Mouse (Mus musculus): ENCODE measurements around the gene Kcnt2. TPM values are rescaled to one million over a fixed set of nuclear protein-coding genes. Genes with fewer than 3 reads are reported as not detected.

Kcnt2 gene
- total RNA-seq, 2 experiments from 2014 or later = 1.2 TPM

DNA sequence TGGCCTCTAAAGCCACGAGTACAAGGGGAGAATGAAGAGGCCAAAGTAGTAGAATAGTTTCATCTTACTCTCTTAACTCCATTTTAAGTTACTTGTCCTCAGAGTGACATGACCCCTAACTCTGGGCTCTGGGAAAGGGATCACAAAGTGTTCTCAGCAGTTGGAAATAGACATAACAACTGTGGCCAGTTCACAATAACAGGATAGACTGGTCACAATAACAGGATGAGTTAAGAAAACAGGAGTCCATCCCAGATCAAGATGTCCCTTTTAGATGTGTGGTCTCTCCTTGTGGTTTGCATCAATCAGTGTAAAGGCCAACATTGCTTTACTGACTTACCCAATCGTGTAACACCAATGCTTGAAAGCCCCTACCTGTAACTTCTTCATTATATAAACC, 132.8 kb downstream of the Kcnt2 start:
- no peak for DNase-seq

DNA sequence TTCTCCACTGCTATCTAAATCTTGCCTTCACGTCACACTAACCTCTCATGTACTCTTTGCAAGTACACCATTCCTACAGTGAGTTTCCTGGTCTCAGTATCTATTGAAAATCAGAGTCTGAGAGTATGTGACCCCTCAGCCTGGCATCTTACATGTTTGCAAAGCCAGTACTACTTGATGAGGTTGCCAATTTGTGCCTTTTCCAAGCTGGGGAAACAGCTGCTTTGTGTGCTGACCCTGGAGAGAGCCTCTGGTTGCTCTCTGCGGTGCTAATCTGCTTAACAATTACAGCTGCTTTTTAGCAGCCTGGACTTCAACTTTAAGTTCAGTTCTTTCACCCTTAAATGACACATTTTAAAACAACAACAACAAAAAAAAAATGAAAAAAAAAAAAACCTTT, 133.6 kb downstream of the Kcnt2 start:
- DNase-seq = no peak

DNA sequence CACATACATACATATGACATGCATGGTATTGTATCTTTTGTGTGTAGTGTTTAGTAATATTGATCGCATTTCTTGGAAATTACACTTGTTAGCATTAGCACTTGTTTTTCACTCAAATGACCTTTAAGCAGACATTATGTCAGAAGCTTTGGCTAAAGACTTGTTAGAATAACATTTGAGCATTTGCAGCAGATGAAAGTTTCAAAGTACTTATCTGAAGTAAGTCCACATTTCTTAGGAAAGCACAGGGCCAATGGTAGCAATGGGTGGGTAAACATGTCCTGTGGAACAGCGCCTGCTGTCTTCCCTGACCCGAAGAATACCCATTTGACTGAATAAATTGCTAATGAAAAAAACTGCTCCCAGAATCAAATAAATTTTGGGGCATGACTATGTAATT, 135.1 kb downstream of the Kcnt2 start:
- DNase-seq = no peak

DNA sequence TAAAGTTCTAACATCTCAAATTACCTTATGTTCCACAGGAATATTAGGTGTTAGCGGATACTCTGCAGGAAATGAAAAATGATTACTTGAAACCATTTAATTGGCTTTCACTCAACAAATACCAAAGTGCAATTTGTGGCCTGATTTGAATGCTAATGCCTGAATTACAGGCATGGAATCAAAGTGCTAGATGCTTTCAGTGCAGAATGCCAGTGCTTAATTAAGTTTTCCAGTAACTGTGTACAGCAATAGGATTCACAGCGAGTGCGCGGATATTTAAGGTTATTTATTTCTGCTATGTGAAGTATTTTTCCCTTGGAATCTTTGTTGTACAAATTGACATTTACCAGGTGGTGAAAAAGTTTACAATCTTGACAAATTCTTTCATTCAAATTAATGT, 144.3 kb downstream of the Kcnt2 start:
- no peak for DNase-seq

DNA sequence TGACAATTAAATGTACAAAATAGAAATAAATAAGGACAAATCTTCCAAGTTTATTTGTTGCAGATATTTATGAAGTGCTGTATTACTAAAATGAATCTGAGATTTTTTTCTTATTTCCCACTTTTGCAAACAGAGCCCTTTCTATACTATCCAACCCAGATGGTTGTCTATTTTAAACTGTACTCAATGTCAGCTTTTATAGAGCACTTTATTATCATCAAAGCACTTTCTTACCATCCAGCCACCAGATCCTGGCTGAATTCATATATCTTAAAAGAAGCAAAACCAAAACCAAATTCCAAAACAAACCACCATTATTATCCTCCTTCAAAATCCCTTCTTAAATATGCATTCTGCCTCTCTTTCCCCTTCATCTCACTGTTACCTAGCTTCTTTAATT, 151.8 kb downstream of the Kcnt2 start:
- no peak for DNase-seq

DNA sequence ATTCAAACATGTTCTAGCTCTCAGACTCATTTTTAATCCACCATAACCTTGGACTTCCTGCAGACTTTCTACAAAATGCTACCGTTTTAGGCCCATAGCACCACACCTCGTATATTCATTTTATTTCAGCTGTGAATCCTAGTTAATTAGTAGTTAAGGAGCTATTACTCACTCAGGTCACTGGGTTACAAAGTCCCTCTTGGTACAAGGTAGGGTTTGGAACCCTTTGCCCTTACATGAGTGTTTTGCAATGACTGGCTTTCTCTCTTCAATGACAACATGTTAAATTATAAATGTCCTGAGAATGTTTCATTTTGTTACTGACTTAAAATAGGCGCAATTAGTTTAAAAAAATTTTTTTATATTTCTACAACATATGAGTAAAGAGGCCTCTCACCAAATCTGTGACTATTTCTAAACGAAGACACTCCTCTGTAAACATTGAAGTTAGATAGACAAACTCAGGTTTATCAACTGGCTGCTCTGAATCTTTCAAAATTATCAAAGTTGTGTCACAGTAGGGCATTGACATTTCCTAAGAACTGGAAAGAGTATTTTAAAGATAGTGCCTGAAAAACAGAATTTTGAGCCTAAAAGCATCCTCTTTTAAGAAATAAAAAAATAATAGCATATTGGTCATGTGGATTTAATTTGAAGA, 160.8 kb downstream of the Kcnt2 start:
- no peak for DNase-seq

DNA sequence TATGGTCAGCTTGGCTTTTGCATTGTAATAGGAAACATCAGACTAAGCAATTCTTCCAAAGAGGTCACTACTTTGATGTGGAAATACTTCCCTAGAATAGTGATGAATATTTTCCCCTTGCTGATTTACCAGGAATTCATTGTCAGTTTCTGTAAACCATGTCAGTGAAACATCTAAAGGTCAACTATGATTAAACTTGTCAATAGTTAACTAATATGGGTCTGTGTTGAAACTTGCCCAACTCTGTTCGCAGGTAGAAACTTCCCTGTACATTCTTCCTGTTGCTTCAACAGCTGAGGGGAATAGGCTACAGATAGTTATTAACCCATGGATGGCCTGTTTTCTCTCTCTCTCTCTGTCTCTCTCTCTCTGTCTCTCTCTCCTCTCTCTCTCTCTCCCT, 169.8 kb downstream of the Kcnt2 start:
- no peak for DNase-seq

DNA sequence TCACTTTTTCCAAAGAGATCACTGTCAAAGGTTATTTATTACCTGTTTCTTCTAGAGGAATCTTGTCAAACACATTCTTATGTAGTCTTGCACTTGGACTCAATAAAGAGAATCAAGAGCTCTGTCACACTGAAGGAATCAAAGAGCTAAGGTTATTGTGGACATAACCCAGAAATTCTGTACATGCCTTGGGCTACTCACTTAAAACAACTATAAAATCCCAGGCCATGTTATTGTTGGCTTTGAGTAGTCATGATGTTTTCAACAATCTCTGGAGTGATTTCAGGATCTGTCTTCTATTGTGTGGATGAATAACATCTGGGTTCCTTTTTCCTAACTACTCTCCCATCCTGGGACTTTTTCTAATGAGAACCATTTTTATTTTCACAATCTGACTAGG, 177.0 kb downstream of the Kcnt2 start:
- no peak for DNase-seq

DNA sequence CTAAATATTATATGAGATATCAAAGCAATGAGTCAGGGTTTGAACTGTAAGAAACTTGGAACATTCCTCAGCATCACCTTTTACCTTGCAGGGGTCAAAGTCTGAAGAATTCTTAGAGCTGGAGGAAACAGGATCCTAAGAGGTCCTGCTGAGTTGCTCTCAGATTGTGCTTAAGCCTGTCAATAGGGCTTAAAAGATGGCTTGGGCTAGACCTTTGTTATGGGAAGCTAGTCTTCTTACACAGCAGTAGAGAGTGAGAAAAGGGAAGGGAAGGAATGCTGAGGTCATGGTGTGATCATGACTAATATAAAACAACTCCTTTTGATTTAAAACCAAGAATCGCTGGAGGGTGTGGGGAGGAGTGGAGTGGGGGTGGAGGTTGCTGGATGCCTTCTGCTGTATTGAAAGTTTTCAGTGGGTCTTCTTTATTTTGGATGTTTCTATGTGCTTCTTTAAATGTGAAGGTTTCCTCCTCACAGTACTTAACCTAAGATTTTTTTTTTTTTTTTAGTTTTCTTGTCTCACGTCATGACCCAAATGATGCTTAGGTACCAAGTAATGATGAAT, 183.4 kb downstream of the Kcnt2 start:
- no peak for DNase-seq

DNA sequence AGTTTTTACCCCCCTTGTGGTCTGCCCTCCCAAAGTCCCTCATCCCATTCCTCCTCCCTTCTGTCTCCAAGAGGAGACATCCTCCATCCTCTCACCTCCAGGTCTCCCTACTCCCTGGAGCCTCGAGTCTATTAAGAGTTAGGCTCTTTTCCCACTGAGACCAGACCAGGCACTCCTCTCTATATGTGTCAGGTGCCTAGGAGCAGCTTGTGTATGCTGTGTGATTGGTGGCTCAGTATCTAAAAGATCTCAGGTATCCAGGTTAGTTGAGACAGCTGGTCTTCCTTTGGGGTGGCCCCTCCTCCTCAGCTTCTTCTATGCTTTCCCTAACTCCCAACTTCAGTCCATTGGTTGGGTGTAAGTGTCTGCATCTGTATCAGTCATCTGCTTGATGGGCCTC, 186.1 kb downstream of the Kcnt2 start:
- DNase-seq = no peak

DNA sequence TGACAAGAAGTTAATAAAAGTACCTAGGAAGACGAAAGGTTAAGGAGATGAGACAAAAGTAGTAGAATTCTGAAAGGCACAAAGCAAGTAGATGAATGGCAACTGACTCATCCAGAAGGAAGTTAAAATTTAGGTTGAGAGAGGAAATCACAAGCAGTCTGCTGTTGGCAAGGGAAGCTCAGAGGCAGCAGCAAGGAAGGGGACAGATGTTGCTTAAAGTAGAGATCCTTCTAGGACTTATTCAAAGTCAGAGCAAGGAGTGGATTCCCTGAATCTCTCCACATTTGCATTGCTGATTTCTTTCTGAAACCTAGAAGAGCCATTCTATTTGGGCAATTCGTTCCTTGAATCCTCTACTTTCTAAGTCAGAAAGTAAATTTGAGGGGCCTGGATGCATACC, 188.8 kb downstream of the Kcnt2 start:
- DNase-seq = no peak

DNA sequence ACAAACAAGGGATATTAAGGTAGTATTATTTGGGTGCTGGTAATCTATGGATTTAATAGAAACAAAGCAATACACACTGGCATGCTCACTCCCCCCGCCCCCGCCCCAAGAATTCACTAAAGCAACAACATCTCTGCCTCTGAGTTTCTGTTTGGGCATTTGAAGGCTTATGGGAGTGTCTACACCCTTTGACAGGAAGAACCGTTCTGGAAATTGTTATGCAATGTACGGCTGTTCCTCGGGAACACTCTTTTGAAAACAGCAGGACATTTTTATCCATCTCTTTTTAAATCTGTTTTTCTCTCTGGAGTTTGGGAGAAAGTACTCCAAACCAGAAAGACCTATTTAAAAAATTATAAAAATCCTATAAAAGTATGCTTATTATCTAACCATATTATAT, 192.2 kb downstream of the Kcnt2 start:
- DNase-seq = no peak

DNA sequence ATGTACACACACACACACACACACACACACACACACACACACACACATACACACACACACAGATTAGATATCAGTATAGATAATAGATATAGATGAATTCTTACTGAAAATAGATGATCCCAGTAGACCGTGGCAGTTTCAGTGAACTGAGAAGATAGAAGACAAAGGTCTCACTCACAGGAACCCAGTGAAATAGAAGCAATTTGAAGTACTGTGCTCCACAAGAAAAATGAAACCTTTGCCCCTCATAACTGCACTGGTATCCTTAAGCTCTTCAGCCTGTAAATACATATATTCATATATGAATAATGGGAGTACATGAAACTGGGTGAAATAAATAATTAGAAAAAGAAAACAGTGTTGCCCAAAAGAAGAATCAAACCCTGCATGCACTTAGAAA, 197.9 kb downstream of the Kcnt2 start:
- DNase-seq = no peak

DNA sequence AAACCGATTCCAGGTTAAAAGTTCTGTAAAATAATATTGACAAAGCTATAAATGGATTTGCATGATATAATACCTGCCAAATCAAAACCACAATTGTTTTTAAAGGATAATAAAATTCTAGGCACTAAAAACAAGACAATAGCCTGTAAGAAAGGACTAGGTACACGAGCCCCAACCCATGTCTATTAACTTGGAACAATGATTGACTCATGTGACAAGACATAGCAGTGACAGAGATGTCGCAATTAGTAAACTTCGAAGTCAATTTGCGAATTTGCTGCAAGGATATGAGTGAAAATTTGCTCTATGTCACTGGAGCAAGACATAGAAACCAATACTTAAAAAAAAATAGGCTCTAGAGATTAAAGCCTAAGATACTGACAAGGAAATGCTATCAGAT, 198.4 kb downstream of the Kcnt2 start:
- no peak for DNase-seq

DNA sequence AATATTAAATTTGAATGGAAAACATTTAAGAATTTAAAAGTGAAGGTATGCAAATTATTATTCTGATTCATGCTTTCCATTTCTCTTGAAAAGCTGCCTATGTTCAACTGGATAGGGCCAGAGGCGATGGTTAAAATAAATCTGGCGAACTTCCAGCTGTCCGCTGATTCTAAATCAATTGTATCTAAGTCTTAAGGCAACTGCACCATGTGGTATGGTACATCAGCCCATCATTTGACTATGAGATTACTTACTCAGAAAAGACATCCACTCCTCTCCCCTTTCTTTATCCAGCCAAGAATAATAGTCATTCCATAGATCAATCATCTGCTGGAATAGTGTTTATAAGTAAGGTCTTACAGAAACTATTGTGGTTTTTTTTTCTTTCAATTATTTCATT, 205.5 kb downstream of the Kcnt2 start:
- DNase-seq = no peak

DNA sequence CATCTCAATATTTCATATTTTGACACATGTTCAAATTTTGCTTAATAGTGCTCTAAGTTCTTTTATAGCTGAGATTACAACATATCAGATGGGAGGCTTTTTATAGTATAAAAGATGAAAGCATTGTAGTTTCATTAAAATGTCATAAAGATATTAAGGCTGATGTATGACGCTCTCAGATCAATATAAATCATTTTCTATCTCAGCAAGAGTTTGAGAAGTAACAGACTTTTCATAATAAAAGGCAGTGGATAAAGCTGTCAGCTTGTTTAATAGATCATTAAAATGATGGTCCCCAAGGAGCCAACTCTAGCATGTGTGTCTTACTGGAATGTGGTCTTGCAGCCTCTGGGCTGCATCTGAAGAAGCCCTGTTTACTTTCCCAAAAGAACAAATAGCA, 206.0 kb downstream of the Kcnt2 start:
- DNase-seq = no peak

DNA sequence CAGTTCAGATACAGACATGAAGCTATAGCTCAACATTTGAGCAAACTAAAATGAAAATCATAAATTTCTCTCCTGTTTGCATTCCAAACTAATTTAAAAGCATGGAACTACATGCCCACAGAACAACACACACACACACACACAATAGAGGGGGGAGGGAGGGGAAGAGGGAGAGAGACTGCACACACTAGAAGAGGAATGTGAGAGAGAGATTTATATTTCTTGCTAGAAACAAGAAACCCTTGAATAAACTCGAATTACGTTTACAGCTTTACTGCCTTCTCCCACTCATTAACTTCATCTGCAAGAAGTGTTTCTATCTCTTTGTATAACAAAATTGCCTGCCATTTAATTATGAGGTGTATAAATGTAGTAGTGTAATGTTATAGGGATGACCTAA, 209.9 kb downstream of the Kcnt2 start:
- no peak for DNase-seq

DNA sequence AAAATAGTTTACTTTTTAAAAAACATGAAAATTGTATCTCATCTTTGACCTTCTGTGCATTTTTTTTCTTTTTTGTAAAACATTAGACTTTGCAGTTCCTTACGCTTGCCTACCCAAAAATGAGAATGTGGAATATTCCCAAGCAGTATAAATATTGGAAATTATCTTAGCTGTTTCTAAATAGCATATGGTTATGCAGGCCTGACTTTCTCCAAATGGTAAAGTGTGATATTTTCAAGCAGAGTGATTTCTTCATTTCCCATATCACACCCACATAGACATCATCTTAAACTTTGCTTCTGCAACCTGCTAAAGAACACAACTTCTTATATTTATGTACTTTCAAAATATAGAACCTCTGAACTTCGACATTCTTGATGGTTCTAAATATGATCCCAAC, 210.9 kb downstream of the Kcnt2 start:
- DNase-seq = no peak

DNA sequence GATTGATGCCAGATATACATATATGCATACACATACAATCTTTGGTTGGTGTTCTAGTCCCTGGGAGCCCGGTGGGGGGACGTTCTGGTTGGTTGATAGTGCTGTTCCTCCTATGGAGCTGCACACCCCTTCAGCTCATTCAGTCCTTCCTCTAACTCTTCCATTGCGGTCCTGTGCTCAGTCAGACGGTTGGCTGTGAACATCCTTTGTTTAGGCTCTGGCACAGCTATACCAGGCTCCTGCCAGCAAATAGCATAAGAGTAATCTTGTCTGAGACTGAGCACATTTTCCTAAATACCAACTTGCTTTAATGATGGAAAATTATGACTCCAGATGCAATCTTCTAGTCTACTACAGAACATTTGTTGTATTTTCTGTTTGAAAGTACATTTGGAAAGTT, 222.4 kb downstream of the Kcnt2 start:
- no peak for DNase-seq

DNA sequence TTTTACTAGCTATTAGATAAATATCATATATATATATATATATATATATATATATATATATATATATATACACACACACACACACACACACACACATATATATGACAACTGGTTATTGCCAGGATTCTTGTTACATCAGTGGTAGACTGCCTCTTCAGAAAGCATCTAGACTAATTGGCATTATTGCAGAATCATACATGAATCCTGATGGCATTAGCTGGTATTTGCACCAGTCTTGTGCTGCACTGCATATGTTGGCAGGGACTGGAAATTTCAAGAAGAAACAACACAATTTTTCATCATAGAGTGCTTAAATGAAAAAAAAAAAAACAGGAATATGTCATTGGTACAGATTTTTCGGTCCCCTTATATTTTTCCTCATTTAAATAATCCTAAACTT, 223.6 kb downstream of the Kcnt2 start:
- no peak for DNase-seq

DNA sequence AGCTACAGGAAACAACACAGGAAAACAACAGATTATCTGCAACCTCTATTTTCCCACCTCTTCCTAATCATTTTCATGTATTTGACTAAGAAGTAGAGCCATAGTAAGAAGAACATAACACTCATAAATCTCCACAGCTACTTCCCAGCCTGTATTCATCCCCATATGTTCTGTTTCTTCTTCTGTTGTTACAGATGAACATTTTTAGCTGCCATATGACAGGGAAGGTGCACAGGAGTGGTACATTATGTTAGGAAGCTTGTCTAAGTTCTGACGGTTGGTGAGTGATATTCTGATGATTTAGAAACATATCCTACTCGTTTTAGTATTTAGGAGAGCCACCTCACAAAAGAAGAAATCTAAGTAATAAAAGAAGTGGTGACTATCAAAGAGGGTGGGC, 231.0 kb downstream of the Kcnt2 start:
- no peak for DNase-seq

DNA sequence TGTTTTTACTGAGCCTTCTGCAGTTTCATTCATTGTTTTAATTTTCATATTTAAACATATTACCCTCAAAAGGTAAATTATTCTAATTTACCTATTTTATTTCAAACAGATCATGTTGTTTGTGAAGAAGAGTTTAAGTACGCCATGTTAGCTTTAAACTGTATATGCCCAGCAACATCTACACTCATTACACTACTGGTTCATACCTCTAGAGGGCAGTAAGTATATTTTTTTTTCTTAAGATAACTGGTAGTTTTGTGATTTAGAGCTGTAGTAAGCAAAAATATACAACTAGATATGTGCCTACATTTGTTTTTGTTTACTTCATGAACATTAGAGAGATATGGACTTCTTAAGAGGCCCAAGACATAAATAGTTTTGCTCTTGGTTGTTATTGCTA, 238.1 kb downstream of the Kcnt2 start:
- no peak for DNase-seq

DNA sequence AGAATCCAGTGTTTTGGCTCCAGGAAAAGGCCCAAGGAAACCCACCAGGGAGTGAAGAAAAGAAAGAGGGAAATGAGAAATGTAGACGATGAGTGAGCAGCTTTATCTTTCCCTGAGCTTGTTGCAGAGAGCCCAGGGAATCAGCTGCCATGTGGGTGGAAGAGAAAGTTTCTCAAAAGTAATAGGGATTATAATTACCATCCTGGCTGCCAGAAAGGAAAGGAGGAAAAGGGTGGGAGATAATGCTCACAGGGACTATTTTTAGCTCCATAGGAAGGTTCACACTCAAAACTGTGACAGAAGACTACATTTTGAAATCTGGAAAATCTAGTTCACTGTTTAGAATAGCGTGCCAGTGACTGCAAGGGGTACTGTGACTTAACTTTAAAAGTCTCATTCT, 243.9 kb downstream of the Kcnt2 start:
- no peak for DNase-seq

DNA sequence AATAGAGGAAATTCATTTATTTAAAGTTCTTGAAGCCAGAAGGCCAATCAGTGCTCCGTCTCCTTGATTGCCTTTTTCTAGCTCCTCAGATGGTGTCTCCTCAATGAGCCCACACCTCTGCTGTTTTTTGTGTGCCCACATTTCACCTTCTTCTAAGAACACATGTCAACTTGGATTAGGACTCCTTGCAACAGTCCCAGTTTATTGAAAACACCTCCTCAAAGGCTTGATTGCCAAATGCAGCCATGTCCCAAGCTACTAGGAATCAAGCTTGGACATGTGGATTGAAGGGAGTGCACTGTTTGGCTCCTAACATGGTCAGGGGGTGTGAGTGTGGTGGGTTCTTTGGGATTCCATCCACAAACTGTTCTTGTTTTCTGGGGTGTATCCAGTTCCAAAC, 245.4 kb downstream of the Kcnt2 start:
- no peak for DNase-seq

DNA sequence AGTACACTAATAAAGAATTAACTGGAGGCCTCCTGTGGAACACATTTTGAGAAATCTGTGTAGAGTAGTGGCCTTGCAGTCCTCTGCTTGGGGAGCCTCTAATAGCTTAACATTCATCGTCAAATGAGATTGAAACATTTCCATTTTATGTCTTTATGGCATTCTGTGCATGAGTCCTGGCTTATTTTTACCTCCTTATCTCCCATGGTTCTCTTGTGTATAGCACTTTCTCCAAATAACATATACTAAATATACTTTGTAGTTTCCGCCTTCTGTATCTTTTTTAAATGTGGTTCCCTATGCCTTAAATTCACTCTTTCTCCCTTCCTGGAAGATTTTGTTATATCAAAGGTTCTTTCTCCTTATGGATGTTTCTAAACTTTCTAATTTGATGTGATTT, 246.3 kb downstream of the Kcnt2 start:
- no peak for DNase-seq
